Mouse (Mus musculus): ENCODE data around the gene Hoxa13. TPM values are rescaled to one million over a fixed set of nuclear protein-coding genes. Genes with fewer than 3 reads are reported as not detected.

Hoxa13 gene
- total and polyA plus RNA-seq, 3 experiments = not detected

DNA sequence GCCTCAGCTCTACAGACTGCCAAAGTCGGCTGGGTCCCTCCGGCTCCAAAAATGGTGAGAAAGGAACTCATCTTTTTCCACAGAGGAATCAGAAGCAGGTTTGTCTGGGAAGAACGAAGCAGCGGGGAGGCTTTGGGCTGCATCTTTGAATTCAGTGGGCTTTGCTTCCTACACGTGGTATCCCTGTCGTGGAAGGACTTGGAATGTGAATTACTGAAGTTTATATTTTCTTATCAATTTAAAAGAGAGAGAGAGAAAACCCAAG lies 2.6 kb upstream of the Hoxa13 start:
- Histone ChIP-seq H3K9ac (ENCODE audit: control insufficient read depth, low read depth, low read length, poor library complexity, severe bottlenecking) (no peak overlapping the region), H3K4me1 (ENCODE audit: control insufficient read depth in 1 of 2, insufficient read depth in 2 of 2, low read length in 2 of 2) (no peaks in the 10 kb centered on the region), H3K36me3 (ENCODE audit: control insufficient read depth in 1 of 2, insufficient read depth in 2 of 2, low read length in 2 of 2) (no peaks in the 10 kb centered on the region), H3K9me3 (replicated peaks; ENCODE audit: insufficient read depth, low read length) (no peaks in the 10 kb centered on the region), H3K79me2 (ENCODE audit: control insufficient read depth, insufficient read depth, low read length, poor library complexity) (no peaks in the 10 kb centered on the region), H3K27me3 (ENCODE audit: control insufficient read depth in 1 of 2, insufficient read depth in 2 of 2, low read length in 2 of 2) (no peaks in the 10 kb centered on the region), H3K4me3 (ENCODE audit: control insufficient read depth in 1 of 2, insufficient read depth in 1 of 2, low read depth in 2 of 2, low read length in 2 of 2) (no peak overlapping the region), H3K27ac (ENCODE audit: control insufficient read depth, low read depth, low read length) (no peak overlapping the region)
- TF ChIP-seq ZC3H11A (IDR thresholded peaks at IDR 0.05; ENCODE audit: low read depth, low read length) (no peak), POLR2AphosphoS5 (IDR thresholded peaks at IDR 0.05; ENCODE audit: borderline replicate concordance, low read depth, low read length) (no peak), CTCF (IDR thresholded peaks at IDR 0.05 in 2 of 3, conservative IDR thresholded peaks at IDR 0.05 in 1 of 3; ENCODE audit: control insufficient read depth in 1 of 3, insufficient read depth in 1 of 3, low read depth in 2 of 3, low read length in 3 of 3, poor library complexity in 1 of 3, severe bottlenecking in 1 of 3) (no peak), TBP (IDR thresholded peaks at IDR 0.05; ENCODE audit: low read depth, low read length) (no peak), ZKSCAN1 (IDR thresholded peaks at IDR 0.05; ENCODE audit: low read depth, low read length) (no peak), TAL1 (IDR thresholded peaks at IDR 0.05; ENCODE audit: low read length) (no peak), MAFK (IDR thresholded peaks at IDR 0.05; ENCODE audit: borderline replicate concordance, low read depth, low read length) (no peak), MXI1 (IDR thresholded peaks at IDR 0.05; ENCODE audit: low read depth, low read length) (no peak), HCFC1 (IDR thresholded peaks at IDR 0.05; ENCODE audit: low read depth, low read length) (no peak), TCF12 (IDR thresholded peaks at IDR 0.05; ENCODE audit: low read depth, low read length) (no peak), KAT2A (conservative IDR thresholded peaks at IDR 0.05; ENCODE audit: low read depth, low read length) (no peak), BHLHE40 (IDR thresholded peaks at IDR 0.05; ENCODE audit: borderline replicate concordance, low read depth, low read length) (no peak), ELF1 (IDR thresholded peaks at IDR 0.05; ENCODE audit: low read depth, low read length) (no peak), USF1 (IDR thresholded peaks at IDR 0.05; ENCODE audit: low read depth, low read length) (no peak), NELFE (IDR thresholded peaks at IDR 0.05; ENCODE audit: low read depth, low read length) (no peak), POLR2AphosphoS2 (IDR thresholded peaks at IDR 0.05; ENCODE audit: low read length) (no peak), GABPA (IDR thresholded peaks at IDR 0.05; ENCODE audit: low read depth, low read length) (no peak), MEF2A (IDR thresholded peaks at IDR 0.05; ENCODE audit: extremely low read depth, insufficient replicate concordance, low read depth, low read length, poor library complexity, severe bottlenecking) (no peak), MYB (IDR thresholded peaks at IDR 0.05; ENCODE audit: low read depth, low read length) (no peak), CHD1 (IDR thresholded peaks at IDR 0.05; ENCODE audit: low read depth, low read length) (no peak)
- no peak for DNase-seq (ENCODE audit: low read depth, low spot score)

DNA sequence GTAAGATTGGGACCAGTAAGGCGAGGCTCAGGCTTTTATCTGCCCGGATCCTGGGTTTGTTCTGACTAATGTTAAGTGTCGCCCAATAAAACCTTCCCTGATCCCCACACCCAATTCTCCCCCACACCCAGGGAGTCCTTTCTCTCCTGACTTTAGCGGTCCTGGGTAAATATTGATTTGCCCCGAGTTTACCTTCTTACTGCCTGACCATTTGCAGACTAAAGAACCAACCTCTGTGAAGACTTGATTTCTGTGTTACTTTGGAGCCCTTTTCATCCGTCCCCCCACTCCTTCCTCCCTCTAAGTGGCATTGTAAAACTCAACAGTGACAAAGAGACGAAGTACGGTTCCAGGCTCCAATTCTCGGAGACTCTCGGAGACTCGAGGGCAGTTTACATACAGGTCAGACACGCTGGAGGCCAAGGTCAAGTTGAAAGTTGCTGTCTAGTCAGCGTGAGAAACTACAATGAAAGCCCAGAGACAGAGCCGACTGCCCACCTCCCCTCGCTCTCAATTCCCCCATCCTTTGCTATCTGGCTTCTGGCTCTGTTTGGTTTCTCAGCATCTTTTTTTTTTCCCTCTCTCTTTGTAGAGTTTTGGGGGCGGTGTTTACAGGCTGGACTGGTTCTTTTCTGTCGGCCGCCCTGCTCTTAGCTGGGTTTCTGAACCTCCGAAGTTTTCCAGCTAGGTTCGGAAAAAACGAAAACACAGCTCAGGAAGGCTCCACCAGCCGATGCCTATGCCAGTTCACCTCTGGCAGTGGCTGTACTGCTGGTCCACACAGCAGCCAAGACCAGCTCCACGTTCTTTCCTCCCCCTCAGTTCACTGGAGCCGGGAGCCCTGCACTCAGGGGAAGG lies 2.0 kb upstream of the Hoxa13 start:
- Histone ChIP-seq H3K4me3 (ENCODE audit: control insufficient read depth in 1 of 2, insufficient read depth in 1 of 2, low read depth in 2 of 2, low read length in 2 of 2) (no peak overlapping the region), H3K4me1 (ENCODE audit: control insufficient read depth in 1 of 2, insufficient read depth in 2 of 2, low read length in 2 of 2) (no peaks in the 10 kb centered on the region), H3K79me2 (ENCODE audit: control insufficient read depth, insufficient read depth, low read length, poor library complexity) (no peaks in the 10 kb centered on the region), H3K27me3 (ENCODE audit: control insufficient read depth in 1 of 2, insufficient read depth in 2 of 2, low read length in 2 of 2) (no peaks in the 10 kb centered on the region), H3K27ac (ENCODE audit: control insufficient read depth, low read depth, low read length) (no peak overlapping the region), H3K9ac (ENCODE audit: control insufficient read depth, low read depth, low read length, poor library complexity, severe bottlenecking) (no peak overlapping the region), H3K36me3 (ENCODE audit: control insufficient read depth in 1 of 2, insufficient read depth in 2 of 2, low read length in 2 of 2) (no peaks in the 10 kb centered on the region), H3K9me3 (replicated peaks; ENCODE audit: insufficient read depth, low read length) (no peaks in the 10 kb centered on the region)
- no peak for TF ChIP-seq MYC (IDR thresholded peaks at IDR 0.05; ENCODE audit: low read depth, low read length)
- TF ChIP-seq CHD1 (IDR thresholded peaks at IDR 0.05; ENCODE audit: low read depth, low read length) = no peak
- DNase-seq (ENCODE audit: low read depth, low spot score) = no peak
